Mouse (Mus musculus) cortical plate, adult 2 months (tissue): ENCODE measurements at regions not wholly inside any gene's neighbourhood (a gene's known extent, or its start where the extent isn't known, plus 50 kb on each side); places are given as distances from the start of the nearest gene placed in this dataset.

Experiments used
- CTCF ChIP-seq: fragments of 200-500 bp; IDR thresholded peaks from 2 replicates; pipeline ENCODE4 v1.5.1; 2011; ENCODE audit warnings: mild to moderate bottlenecking, control low read depth, low read length; ENCODE audit not compliant: insufficient read depth; ENCODE audit errors: extremely low read depth
- POLR2A ChIP-seq: fragments of 200-500 bp; IDR thresholded peaks from 2 replicates; pipeline ENCODE4 v1.6.1; 2011; ENCODE audit warnings: mild to moderate bottlenecking, low read length, control low read depth; ENCODE audit not compliant: insufficient read depth; ENCODE audit errors: extremely low read depth

- TF ChIP-seq CTCF (no peak), POLR2A (no peak)
These were observed 109.9 kb upstream of the Gadl1 start for GRCm38 (mm10) chr9:115799330-115799729.
